Mouse (Mus musculus) embryonic facial prominence, embryonic 12.5 days (tissue): ENCODE measurements around the gene Gm13289. TPM values are rescaled to one million over a fixed set of nuclear protein-coding genes. Genes with fewer than 3 reads are reported as not detected.
"Not testable (repeated sequence)": the region's sequence is repeated elsewhere in the genome, so short reads cannot be mapped to it uniquely, and the experiment has no call there.

Experiments used
- ATAC-seq: fragments of 200-750 bp; cut with Nextera tagmentation; 2 replicates; pipeline ENCODE4 v1.8.0; 2017; ENCODE audit not compliant: insufficient number of reproducible peaks, insufficient read depth, low FRiP score, low TSS enrichment
- H3K27ac ChIP-seq: fragments of 300-500 bp; sonication (generic); 2 replicates; pipeline ENCODE4 v1.5.1; 2016; ENCODE audit warnings: mild to moderate bottlenecking
- H3K27me3 ChIP-seq: fragments of 300-500 bp; sonication (generic); 2 replicates; pipeline ENCODE4 v1.6.1; 2016; ENCODE audit warnings: mild to moderate bottlenecking, moderate library complexity
- H3K36me3 ChIP-seq: fragments of 300-500 bp; sonication (generic); 2 replicates; pipeline ENCODE4 v1.6.1; 2016; ENCODE audit warnings: mild to moderate bottlenecking
- H3K4me1 ChIP-seq: fragments of 300-500 bp; sonication (generic); 2 replicates; pipeline ENCODE4 v1.6.1; 2016
- H3K4me2 ChIP-seq: fragments of 300-500 bp; sonication (generic); replicated peaks from 2 replicates; pipeline ENCODE4 v1.6.1; 2016; ENCODE audit warnings: mild to moderate bottlenecking, moderate library complexity
- H3K4me3 ChIP-seq: fragments of 300-500 bp; sonication (generic); 2 replicates; pipeline ENCODE4 v1.5.1; 2016; ENCODE audit warnings: mild to moderate bottlenecking
- H3K9ac ChIP-seq: fragments of 300-500 bp; sonication (generic); 2 replicates; pipeline ENCODE4 v1.6.1; 2016; ENCODE audit warnings: mild to moderate bottlenecking, moderate library complexity
- H3K9me3 ChIP-seq: fragments of 300-500 bp; sonication (generic); 2 replicates; pipeline ENCODE4 v1.6.1; 2016; ENCODE audit warnings: mild to moderate bottlenecking, moderate library complexity
- WGBS: fragments of 180-500 bp; shearing (Covaris S2); methylation state at CpG from one replicate; pipeline ENCODE4 v1.1.7; 2016; 5-methylcytosine and 5-hydroxymethylcytosine counted together
- polyA plus RNA-seq: library from polyadenylated mRNA; unstranded; fragments of >200 nt; fragmentation: Nextera tagmentation; extraction: Ambion mirVana; gene quantifications from 2 replicates; pipeline ENCODE4 v1.2.1, GENCODE M21; 2016

The Gm13289 gene
- polyA plus RNA-seq, 1 experiment from 2014 or later, result not detected

GRCm38 (mm10) chr4:88788402-88788801 is 11.7 kb downstream of the Gm13289 start, which contains the start of gene Gm13277:
Gene Gm13277, plus strand, starts transcription at chr4:88788632.
- H3K4me2 ChIP-seq, H3K27me3 ChIP-seq, H3K9ac ChIP-seq, H3K27ac ChIP-seq, H3K36me3 ChIP-seq, H3K4me3 ChIP-seq, ATAC-seq, H3K4me1 ChIP-seq, H3K9me3 ChIP-seq: not testable (repeated sequence)
- WGBS, result 0% methylated on average over 1 of the region's 28 CpGs

- no CpG with 5 or more reads among the region's 28 CpGs for WGBS
- ATAC-seq, H3K36me3 ChIP-seq, H3K9ac ChIP-seq, H3K4me1 ChIP-seq, H3K27ac ChIP-seq, H3K9me3 ChIP-seq, H3K27me3 ChIP-seq, H3K4me3 ChIP-seq, H3K4me2 ChIP-seq: not testable (repeated sequence)
Measured at GRCm38 (mm10) chr4:88791250-88791649, 14.5 kb downstream of the Gm13289 start, which contains the start of gene Gm13278. Gene Gm13278, plus strand, starts transcription at chr4:88791550.

- not testable (repeated sequence) for H3K9ac ChIP-seq
Measured at GRCm38 (mm10) chr4:88793936-88794675, 17.4 kb downstream of the Gm13289 start, which contains the start of gene Gm13275. Gene Gm13275, plus strand, starts transcription at chr4:88794487.

GRCm38 (mm10) chr4:88797097-88797496 is 20.4 kb downstream of the Gm13289 start, which contains the start of gene Gm13279:
Gene Gm13279, plus strand, starts transcription at chr4:88797397.
- H3K27ac ChIP-seq, H3K9ac ChIP-seq, H3K36me3 ChIP-seq, H3K9me3 ChIP-seq, H3K27me3 ChIP-seq, ATAC-seq, H3K4me2 ChIP-seq, H3K4me3 ChIP-seq, H3K4me1 ChIP-seq: not testable (repeated sequence)
- no CpG with 5 or more reads among the region's 28 CpGs for WGBS

More at GRCm38 (mm10) chr4:88793936-88794675, 17.4 kb downstream of the Gm13289 start, which contains the start of gene Gm13275:
- not testable (repeated sequence) for H3K27me3 ChIP-seq, H3K36me3 ChIP-seq, H3K4me2 ChIP-seq, H3K27ac ChIP-seq, H3K4me1 ChIP-seq, ATAC-seq, H3K9me3 ChIP-seq, H3K4me3 ChIP-seq
- WGBS, result 1% methylated on average over 14 of the region's 52 CpGs

- H3K27me3 ChIP-seq, H3K9me3 ChIP-seq, H3K4me1 ChIP-seq, H3K27ac ChIP-seq, ATAC-seq, H3K36me3 ChIP-seq, H3K4me2 ChIP-seq, H3K4me3 ChIP-seq, H3K9ac ChIP-seq: not testable (repeated sequence)
- WGBS, result 10% methylated on average over 6 of the region's 7 CpGs
Measured at GRCm38 (mm10) chr4:88799365-88799764, 22.6 kb downstream of the Gm13289 start, which contains the start of gene Gm13285. Gene Gm13285, plus strand, starts transcription at chr4:88799665.

GRCm38 (mm10) chr4:88802954-88803353 is 26.2 kb downstream of the Gm13289 start, which contains the start of gene Gm13287:
Gene Gm13287, plus strand, starts transcription at chr4:88803254.
- not testable (repeated sequence) for H3K27me3 ChIP-seq, H3K36me3 ChIP-seq, H3K4me3 ChIP-seq, H3K27ac ChIP-seq, H3K4me2 ChIP-seq, H3K4me1 ChIP-seq, H3K9ac ChIP-seq, H3K9me3 ChIP-seq, ATAC-seq
- no CpG with 5 or more reads among the region's 29 CpGs for WGBS

GRCm38 (mm10) chr4:88805231-88805630 is 28.5 kb downstream of the Gm13289 start, which contains the start of gene Gm13288:
Gene Gm13288, plus strand, starts transcription at chr4:88805531.
- not testable (repeated sequence) for H3K27ac ChIP-seq, ATAC-seq, H3K9ac ChIP-seq, H3K4me1 ChIP-seq, H3K36me3 ChIP-seq, H3K9me3 ChIP-seq, H3K27me3 ChIP-seq
- Histone ChIP-seq H3K4me2 (peak within 1 kb of the TSS; percentile 32; the same call in 1 of the 2 replicates), H3K4me3 (0 out of 2 replicates have a peak within 1 kb of the TSS, but pooled peaks have one; percentile 22)
- no CpG with 5 or more reads among the region's 8 CpGs for WGBS

GRCm38 (mm10) chr4:88805761-88806160 is 29.0 kb downstream of the Gm13289 start:
- H3K27me3 ChIP-seq, ATAC-seq: not testable (repeated sequence)
- H3K4me3 ChIP-seq, result 0 out of 2 replicates have a peak overlapping the region, but pooled peaks have one; percentile 22

GRCm38 (mm10) chr4:88815928-88816327 is 39.2 kb downstream of the Gm13289 start, which contains the start of gene Ifna7:
Gene Ifna7, plus strand, starts transcription at chr4:88816228.
- Histone ChIP-seq H3K4me1 (no peaks in the 10 kb centered on the region), H3K9ac (no peak within 1 kb of the TSS), H3K36me3 (no peaks in the 10 kb centered on the region), H3K4me3 (no peak within 1 kb of the TSS), H3K27ac (no peak within 1 kb of the TSS), H3K27me3 (no peaks in the 10 kb centered on the region), H3K4me2 (no peak within 1 kb of the TSS), H3K9me3 (no peaks in the 10 kb centered on the region)
- ATAC-seq, result no peak
- WGBS, result 61% methylated on average over 3 of the region's 3 CpGs

More at GRCm38 (mm10) chr4:88805761-88806160, 29.0 kb downstream of the Gm13289 start:
- not testable (repeated sequence) for H3K4me1 ChIP-seq, H3K9me3 ChIP-seq, H3K36me3 ChIP-seq, H3K9ac ChIP-seq, H3K27ac ChIP-seq
- 0% methylated on average over 14 of the region's 34 CpGs for WGBS
- peak overlapping the region; percentile 32; the same call in 1 of the 2 replicates for H3K4me2 ChIP-seq

GRCm38 (mm10) chr4:88819659-88820058 is 42.9 kb downstream of the Gm13289 start, which contains the start of gene Ifna11:
Gene Ifna11, plus strand, starts transcription at chr4:88819959.
- Histone ChIP-seq H3K4me1 (no peaks in the 10 kb centered on the region), H3K27ac (no peak within 1 kb of the TSS), H3K4me2 (no peak within 1 kb of the TSS), H3K9ac (no peak within 1 kb of the TSS), H3K9me3 (no peaks in the 10 kb centered on the region), H3K27me3 (no peaks in the 10 kb centered on the region), H3K4me3 (no peak within 1 kb of the TSS), H3K36me3 (no peaks in the 10 kb centered on the region)
- no peak for ATAC-seq
- WGBS, result 96% methylated on average over 1 of the region's 1 CpGs

- Histone ChIP-seq H3K27ac (no peak overlapping the region), H3K9me3 (no peaks in the 10 kb centered on the region), H3K9ac (no peak overlapping the region), H3K4me3 (no peak overlapping the region), H3K4me2 (no peak overlapping the region), H3K4me1 (no peaks in the 10 kb centered on the region), H3K36me3 (no peaks in the 10 kb centered on the region), H3K27me3 (no peaks in the 10 kb centered on the region)
- WGBS, result 26% methylated on average over 4 of the region's 4 CpGs
- ATAC-seq, result no peak
Measured at GRCm38 (mm10) chr4:88822995-88823394, 46.3 kb downstream of the Gm13289 start.
